Mouse (Mus musculus): ENCODE results near the gene Rassf1.

- no peak for TF ChIP-seq CTCF (IDR thresholded peaks at IDR 0.05; ENCODE audit: low read depth)
- TF ChIP-seq EP300 (IDR thresholded peaks at IDR 0.05; ENCODE audit: low read depth), result no peak
Observed at GRCm38 (mm10) chr9:107594281-107595062, 43.1 kb downstream of the Rassf1 start.
